In genomic region chr8:119277047-119277451, GRCm38 (mm10) we compare ENCODE assay signal across 15 mouse cellular contexts.
DNase-seq lines count a peak whose midpoint lies in the region; TF ChIP-seq lines count a peak whose summit lies in the region.
"Had no signal": no experiment of that assay in that cellular context is flagged by ENCODE, and none has a peak within 500 bp of the region (broad histone marks: within the 10 kb centered on the region; RNA-seq: fewer than 3 reads in every experiment).

No protein-coding gene starts in this region.

- TF ChIP-seq POLR2A in cerebellum, adult 2 months (IDR thresholded peaks at IDR 0.05; ENCODE audit: borderline replicate concordance, insufficient read depth, low read length) = no peak

- TF ChIP-seq CTCF in gastrocnemius, adult 2 months (IDR thresholded peaks at IDR 0.05) = no peak
- TF ChIP-seq CTCF in cerebellum, adult 2 months (IDR thresholded peaks at IDR 0.05; ENCODE audit: borderline replicate concordance, insufficient read depth, low read depth, low read length) = no peak

- intact Hi-C loops in gastrocnemius, adult 2 months (cut with DNase I) = no loop called here
- intact Hi-C loops in gastrocnemius, postnatal 36 days (cut with DNase I) = no loop called here

- no peaks in the 10 kb centered on the region for H3K27me3 ChIP-seq in cerebellum, adult 2 months (ENCODE audit: control insufficient read depth, insufficient read depth, low read length)
- H3K27me3 ChIP-seq: liver, embryonic 12.5 days; neural tube, embryonic 15.5 days had no signal

- peak overlapping the region; percentile 59 for H3K4me3 ChIP-seq in gastrocnemius, adult 2 months
- H3K4me3 ChIP-seq in cerebellum, adult 2 months (replicated peaks; ENCODE audit: insufficient read depth, low read depth, low read length) = no peak overlapping the region
- H3K4me3 ChIP-seq: liver, embryonic 12.5 days; neural tube, embryonic 15.5 days had no signal

- peak overlapping the region; percentile 90 for H3K27ac ChIP-seq in gastrocnemius, adult 2 months
- no peak overlapping the region for H3K27ac ChIP-seq in cerebellum, adult 2 months (ENCODE audit: insufficient read depth, low read length)
- H3K27ac ChIP-seq: hindbrain, postnatal 0 days; kidney, postnatal 0 days; liver, embryonic 12.5 days; neural tube, embryonic 15.5 days had no signal

- peaks cover 17% of the 10 kb centered on the region for H3K4me1 ChIP-seq in cerebellum, adult 2 months (ENCODE audit: control insufficient read depth, insufficient read depth, low read length)
- H3K4me1 ChIP-seq: liver, embryonic 12.5 days; neural tube, embryonic 15.5 days had no signal

- WGBS in cerebellum, adult 2 months = 85% methylated on average over 3 of the region's 3 CpGs

- DNase-seq in gastrocnemius, adult 2 months = peak; percentile 62
- no peak for DNase-seq in gastrocnemius, postnatal 36 days
- peak; percentile 68 to 83 for DNase-seq in heart, adult 9 months (ENCODE audit: low spot score in 2 of 2)
- peak; percentile 70 for DNase-seq in heart, postnatal 4 days
- peak; percentile 83 for DNase-seq in skeletal muscle tissue, adult 2 months (ENCODE audit: low read depth, low spot score)
- no peak for DNase-seq in cerebellum, adult 2 months
- DNase-seq in cerebellum, postnatal 4 days (ENCODE audit: low spot score in 2 of 2) = no peak
- DNase-seq: adrenal gland, postnatal 25 days; cerebellum, adult 9-10 months; midbrain, embryonic 14.5 days; right cerebral cortex, postnatal 4 days had no signal

Comparison
In these comparisons a context has a peak if more than half of its experiments do, and no peak if none do; other contexts are left out.
1. DNase-seq: peak in gastrocnemius, adult 2 months (single experiment), heart, adult 9 months (2 of 2), heart, postnatal 4 days (single experiment) and skeletal muscle tissue, adult 2 months (single experiment); none in gastrocnemius, postnatal 36 days (0 of 2), cerebellum, adult 2 months (0 of 2) and cerebellum, postnatal 4 days (0 of 2).